Mouse (Mus musculus) hindlimb bud, embryonic 11.5 days (tissue): ENCODE measurements at regions not wholly inside any gene's neighbourhood (a gene's known extent, or its start where the extent isn't known, plus 50 kb on each side); places are given as distances from the start of the nearest gene placed in this dataset.
A peak's percentile ranks its signal among the peaks of the same experiment; 100 is the strongest.

Experiments
- DNase-seq: peaks from one replicate; pipeline ENCODE4 v3.0.0-alpha.2; 2012; ENCODE audit warnings: low read depth, low spot score; ENCODE audit errors: extremely low spot score

DNA sequence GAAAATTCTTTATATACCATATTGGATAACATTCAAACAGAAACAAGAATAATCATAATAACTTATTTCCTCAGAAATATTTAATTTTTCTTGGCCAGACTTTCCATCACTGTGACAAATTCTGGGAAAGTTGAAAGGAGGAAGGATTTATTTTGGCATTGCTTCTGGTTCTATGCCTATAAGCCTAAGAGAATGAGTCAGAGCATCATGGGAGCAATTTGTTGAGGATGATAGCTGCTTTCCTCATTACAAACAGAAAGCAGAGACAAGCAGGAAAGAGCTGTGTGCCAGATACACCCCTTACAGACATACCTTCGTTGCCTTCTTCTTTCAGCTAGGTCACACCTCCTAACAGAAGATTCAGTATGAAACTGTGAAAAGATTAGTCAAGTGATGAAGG, 115.3 kb downstream of the Rgs21 start:
- DNase-seq = no peak

DNA sequence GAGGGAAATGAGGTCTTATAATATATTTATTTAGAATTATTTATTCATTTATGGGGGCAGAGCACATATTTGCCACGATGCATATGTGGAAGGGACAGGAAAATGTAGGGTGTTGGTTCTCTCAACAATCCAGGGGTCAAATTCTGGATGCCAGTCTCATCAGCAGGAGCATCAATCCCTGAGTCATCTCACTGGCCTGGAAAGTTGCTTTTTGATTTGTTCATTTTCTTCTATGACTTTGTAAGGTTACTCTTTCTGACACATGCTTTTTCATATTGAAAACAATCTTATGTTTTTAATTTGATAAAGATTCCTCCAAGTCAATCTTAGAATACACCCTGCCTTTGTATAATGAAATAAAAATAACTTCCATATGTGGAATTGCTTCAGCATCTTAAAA, 115.7 kb downstream of the Rgs21 start:
- no peak for DNase-seq

DNA sequence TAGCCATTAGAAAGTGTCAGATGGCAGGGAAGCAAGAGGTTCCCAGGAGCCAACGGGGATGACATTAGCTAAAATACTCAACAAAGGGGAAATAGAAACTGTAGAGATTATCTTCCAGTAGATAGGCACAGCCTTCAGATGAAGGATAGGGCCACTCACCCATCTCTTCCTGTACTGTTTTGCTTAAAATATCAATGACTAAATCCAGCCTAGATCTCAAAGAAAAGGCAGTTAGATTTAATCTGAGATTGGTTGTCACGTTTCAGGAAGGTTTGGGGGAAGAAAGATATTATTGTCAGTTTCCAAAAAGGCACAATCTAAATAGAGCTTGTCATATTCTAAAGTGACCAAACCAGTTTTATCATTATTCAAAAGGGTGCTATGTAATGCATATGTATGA, 130.8 kb downstream of the Rgs21 start:
- no peak for DNase-seq

DNA sequence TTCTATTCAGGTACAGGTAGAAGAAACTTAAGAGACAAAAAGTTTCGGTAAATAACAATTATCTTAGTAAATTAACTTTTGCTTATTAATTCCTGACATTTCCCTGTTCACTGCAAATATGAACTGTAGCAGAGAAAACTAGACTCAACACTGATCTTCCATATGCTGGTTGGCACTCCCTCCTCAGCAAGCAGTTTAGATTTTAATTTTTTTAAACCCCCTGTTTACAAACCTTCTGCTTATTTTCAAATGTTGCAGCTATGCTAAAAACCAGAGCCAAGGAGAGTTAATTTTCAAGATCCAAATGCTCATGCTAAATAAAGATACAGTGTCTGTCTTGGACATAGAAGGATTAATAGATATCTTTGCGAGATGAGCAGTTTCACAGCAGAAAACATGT, 134.7 kb downstream of the Rgs21 start:
- no peak for DNase-seq

DNA sequence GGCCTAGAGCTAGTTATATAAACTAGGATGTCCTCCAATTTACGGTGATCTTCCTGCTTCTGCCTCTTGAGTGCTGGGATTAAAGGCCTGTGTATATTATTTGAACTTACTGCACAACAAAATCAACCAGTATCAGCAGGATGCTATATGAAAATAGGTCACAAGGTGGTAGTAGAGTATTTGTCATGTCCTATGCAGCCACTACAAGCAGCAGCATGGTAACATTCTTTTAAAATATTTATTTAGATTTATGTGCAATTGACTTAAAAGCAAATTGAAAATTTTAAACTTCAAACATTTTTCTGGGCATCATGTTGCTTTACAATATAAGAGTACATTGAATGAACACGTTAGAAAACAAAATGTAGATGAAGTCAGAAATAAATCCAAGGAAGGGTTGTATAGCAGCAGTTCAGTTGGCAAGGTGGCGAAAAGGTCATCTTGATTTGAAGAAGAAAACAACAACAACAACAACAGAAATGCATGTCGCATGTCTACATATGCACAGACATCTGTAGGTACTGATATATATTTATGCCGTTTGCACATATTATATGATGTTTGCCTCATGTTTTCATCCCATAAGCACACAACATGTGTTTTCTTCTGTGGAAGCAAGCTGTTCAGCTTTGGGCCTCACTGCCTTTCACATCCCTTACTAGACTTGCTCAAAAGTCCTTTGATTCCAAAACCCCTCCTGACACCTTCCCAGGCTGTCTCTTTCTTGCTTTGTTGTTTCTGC, 135.8 kb downstream of the Rgs21 start:
- no peak for DNase-seq

DNA sequence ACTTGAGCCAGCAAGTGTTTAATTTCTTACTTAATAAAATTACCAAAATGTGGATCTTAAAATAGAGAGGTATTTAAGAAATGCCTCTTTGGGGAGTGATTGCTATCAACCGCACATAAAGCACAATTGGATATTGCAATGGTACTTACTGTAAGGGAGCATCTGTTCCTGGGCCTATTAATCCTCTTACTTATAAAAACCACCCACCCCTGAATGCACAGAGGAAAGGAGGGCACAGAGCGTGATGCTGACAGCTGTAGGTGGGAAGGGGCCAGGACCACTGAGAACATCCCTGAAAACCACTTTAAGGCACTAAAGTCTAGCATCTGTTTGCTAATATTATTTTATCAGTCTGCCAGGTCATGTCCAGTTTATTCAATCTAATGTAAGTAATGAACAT, 146.1 kb downstream of the Rgs21 start:
- no peak for DNase-seq

DNA sequence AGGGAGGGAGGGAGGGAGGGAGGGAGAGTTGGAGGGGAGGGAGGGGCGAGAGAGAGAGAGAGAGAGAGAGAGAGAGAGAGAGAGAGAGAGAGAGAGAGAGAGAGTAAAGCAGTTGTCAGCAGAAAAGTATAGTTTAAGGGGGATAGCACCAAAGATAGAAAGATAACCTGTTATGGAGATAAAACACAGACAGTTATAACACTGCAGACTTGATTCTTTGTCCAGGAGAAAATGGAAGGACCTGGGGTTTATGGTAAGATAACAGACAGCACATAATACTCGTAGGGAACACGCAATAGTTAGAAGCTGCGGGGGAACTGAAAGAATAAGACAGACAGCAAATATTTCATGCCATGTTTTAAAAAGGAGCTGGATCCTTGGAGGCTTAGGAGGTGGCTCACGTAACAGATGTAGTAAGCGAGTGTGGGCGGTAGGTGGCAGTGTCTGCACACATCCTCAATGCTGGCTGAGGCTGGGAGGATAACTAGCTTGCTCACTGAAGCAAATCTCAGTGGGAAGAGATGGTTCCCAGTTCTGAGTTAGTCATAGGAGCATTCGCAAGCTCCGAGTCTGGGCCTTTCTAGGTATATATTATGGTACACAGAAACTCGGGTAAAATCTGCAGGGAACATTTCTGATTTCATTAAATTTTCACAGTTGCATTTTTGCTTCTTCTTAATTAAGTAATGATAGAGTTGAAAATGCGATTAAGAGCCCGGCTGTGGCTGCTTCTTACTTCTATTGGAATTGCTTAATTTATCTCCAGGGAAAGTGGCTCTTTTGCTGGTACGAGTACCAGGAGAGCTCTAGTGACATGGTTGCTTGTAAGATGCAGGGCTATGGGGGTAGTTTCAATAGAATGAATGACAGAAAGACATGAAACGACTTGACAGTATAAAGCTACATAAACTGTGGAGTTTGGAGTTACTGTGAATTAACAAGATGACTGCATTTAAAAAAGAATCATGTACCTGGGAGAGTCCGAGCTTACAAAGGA, 157.6 kb upstream of the Rgs1 start:
- DNase-seq = peak; percentile 58

DNA sequence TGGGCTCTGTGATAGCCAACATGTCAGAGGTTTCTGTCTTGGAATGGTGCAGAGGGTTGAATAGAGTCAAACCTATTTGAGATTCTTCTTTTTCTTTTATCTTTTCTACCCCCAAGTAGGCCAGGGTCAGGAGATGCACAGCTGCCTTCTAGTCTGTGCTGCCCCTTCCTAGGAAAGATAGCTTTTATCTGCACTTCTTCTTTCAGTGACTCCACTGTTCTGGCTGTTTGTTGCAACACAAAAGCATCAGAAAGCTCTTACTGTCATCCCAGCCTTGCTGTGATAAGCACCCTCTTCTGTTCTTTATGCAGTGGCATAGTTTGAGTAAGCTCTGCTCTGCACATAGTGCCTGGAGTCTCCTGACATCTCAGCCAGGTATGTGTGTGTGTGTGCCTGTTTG, 156.7 kb upstream of the Rgs1 start:
- DNase-seq = no peak

DNA sequence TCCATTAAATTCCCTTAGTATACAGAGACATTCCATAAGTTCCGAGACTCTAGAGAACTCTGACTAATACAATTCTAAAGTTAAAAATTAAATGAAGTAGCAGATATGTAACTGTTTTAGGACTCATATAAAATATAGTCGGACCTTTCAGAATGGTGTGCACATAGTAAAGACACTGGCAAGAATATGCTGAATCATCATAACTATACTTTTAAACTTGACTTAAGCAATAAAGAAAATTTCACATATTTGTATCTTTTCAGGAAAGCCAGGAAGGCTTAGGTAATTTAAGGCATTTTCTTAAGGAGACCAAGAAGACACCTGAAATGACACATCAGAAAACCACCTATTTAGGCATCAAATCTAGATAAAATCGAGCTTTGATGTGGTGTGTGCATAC, 156.0 kb upstream of the Rgs1 start:
- no peak for DNase-seq

DNA sequence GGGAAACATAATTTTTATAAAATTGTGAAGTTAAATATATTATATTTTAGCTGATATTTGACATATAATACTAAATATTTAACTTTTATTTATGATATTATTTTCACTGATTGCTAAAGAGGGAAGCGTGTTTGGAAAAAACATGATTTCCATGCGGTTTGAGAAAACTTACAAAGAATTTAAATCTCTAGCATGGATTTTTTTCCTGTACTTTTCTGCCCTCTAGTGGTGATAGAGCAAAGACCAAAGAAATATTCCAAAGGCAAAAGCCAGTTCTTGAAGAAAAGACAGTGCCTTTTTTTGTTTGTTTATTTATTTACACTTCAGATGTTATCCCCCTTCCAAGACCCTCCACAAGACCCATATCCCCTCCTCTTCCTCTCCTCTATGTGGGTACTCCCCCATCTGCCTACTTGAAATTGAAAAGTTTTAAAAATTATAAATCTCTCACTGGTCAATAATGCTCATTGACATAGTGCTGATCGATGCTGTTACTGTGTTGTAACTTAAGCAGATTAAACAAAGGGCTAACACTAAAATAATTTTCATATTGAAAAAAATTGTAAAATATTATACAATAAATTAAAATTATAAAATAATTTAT, 131.1 kb upstream of the Rgs1 start:
- DNase-seq = peak; percentile 28

DNA sequence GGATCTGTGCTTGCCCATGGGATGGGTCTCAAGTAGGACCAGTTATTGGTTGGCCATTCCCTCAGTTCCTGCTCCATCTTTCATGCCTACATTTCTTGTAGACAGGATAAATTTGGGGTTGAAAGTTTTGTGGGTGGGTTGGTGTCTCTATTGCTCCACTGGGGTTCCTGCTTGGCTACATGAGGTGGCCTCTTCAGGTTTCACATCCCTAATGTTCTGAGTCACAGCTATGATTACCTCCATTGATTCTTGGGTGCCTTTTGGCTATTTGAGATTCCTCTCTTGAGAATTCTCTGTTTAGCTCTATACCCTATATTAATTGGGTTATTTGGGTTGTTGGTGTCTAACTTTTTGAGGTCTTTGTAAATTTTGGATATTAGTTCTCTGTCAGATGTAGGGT, 125.1 kb upstream of the Rgs1 start:
- no peak for DNase-seq

DNA sequence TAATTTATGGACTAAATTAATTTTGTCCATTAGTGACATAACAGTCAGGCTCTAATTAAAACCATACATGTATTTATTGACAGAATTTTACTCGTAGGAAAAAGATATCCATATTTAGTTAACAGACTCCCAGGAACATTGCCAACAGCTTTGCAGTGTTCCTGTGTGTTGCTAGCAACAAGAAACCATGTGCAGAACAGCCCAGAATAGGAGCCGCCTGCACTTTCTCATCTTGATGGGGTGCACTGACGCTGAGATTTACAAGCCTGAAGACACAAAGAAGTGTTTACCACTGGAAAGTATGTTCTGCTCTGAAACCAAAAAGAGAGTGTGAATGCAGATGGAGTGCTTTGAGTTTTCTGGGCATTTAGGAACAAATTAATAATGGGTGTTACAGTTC, 118.5 kb upstream of the Rgs1 start:
- no peak for DNase-seq

DNA sequence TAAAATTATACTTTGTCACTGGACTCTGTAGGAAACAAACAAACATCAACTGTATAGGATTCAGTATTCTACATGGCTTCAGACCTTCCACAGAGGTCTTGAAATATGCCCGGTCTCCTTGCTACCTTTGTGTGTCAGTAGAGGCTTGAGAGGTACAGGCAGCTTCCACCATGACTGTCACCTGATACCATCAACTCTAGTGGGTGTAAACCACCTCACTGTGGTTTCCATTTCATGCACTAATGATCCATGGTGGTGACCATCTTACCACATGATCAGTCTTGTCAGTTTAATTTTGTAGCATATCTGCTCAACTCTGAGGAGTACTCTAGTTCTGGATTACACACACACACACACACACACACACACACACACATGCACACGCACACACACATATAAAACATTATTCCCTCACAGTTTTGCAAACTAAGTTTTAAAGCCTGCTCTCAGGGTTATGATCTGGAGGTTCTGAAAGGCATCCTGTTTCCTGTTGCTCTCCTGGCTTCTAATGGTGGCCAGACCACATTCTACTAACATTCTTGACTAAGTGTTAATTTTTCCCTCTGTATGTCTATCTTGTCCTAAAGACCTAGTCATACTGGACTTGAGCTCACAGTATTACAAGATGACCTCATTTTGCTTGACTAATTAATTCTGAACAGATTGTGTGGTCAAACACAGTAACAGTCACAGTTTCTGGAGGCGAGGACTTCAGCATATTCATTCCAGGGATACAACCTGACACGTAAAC, 106.7 kb upstream of the Rgs1 start:
- DNase-seq = no peak

DNA sequence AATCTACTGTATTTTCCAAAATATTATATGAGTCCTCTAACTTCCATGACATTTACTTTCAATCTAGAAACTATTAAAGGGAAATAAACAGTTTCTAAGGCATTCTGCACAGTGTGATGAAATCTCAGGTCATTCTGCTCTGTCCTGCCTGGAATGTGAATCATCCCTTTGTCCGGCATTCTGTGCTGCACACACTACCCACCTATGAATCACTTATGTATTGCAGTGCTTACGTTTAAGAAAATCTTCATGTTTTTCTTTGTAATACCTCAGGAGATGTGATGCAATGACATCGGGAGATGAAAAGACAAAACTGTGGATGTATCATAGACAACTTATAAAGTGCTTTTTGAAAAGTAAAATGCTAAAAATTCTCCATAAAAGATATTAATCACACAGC, 106.0 kb upstream of the Rgs1 start:
- DNase-seq = no peak

DNA sequence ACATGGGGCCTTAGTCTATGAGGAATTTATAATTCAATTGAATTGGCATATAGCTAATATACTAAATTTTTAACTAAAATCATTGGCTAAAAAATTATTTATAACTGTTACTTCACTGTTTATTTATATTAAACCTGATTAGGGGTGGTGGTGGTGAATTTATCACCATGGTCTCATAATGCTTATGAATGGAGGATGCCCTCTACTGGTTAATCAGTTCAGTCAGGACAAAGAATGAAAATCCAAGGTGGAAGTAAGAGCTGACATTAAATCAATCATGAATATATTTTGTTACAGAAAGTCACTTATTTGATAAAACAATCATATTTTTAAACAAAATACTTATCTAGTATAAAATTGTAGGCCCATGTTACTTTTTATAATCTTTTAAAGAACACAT, 104.3 kb upstream of the Rgs1 start:
- no peak for DNase-seq

DNA sequence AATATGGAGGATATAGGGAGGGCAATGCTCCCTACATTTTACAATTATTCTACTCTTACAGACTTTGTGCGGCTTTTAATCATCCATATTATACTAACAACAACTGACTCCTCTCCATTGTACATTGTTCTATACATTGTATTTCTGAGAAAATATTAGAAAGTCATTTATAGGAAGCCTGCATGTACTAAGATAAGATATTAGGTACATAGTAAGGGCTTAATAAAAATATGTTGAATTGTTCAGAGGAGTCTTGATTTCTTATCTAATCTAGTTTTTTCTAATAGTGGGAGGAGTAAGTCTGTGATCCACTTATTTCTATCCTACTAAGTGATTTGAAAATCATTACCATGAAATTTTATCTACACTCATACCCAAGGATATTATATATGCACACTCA, 94.8 kb upstream of the Rgs1 start:
- no peak for DNase-seq

DNA sequence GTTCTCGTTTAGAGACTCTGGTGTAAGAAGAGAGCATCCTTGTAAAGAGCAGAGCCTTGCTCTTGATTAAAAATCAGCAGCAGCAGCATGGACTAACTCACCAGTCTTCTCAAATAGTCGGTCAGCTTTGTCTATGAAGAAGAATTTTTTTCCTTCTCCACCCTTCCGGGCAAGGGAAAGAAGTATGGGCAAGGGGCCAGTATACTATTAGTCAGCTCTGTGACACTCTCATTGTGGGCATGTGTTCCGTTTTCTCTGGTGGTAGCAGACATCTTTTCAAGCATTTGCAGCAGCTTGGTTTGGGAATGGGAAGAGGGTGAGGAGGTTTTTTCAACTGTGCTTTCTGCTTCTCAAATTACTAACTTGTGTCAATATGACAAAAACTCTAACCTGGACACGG, 94.3 kb upstream of the Rgs1 start:
- DNase-seq = no peak

DNA sequence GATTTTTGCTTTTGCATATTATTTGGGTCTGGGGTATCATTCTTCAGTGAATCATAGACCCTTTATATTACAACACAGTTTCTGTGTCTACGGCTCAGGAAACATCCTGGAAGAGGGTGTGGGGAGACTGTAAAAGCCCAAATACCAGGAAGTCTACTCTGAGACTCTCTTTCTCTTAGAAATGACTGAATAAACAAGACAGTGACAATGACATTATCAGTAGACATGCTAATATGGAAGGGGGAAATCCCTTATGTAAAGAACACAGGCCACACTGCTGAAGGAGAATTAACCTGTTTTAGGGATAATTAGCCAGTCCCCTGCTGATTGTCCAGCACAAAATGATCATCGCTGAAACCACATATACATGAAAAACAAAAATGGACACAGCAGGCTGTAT, 88.5 kb upstream of the Rgs1 start:
- no peak for DNase-seq

DNA sequence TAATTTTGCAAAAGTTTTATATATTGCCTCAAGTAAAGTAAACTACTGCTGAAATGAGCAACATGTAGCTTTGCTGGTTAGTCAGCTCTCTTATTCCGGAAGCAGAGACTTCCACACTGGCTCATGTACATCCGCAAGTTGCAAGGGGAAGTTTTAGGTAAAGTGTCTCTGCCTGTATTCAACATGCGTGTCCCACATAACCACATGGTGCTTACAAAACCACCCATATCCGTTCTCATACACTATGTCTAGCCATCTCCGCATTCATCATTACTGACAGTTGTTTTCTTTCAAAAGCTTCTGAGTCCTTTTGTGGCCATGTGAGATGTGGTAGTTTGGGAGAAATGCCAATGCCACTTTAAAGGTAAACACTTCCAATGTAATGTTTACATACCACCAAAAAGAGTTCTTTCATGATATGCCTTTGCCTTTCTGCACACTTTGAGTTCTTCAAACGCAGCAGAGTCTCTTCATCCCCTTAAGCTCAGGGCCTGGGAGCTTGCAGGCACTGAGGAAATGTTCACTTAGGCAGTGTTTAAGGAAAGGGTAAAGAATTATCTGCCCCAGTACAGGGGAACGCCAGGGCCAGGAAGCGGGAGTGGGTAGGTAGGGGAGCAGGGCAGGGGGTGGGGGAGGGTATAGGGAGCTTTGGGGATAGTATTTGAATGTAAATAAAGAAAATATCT, 81.5 kb upstream of the Rgs1 start:
- no peak for DNase-seq

DNA sequence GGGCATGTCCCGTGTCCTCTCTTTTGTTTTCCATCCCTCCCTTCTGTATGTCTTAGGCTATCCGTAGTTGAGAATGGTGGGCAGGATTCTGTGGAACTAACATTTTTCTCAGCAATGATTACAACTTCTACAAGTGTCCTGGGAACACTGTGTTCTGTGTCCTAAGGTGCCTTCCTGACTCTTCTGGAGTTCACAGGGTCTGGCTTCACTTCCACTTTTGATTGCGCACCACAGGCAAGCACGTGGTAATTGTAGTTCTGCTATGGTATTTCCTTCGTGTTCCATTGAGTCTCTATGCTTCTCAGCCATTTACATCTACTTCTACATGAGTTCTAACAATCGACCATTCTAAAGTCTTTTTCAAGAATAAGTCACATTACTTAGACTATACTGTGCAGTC, 70.4 kb upstream of the Rgs1 start:
- no peak for DNase-seq

DNA sequence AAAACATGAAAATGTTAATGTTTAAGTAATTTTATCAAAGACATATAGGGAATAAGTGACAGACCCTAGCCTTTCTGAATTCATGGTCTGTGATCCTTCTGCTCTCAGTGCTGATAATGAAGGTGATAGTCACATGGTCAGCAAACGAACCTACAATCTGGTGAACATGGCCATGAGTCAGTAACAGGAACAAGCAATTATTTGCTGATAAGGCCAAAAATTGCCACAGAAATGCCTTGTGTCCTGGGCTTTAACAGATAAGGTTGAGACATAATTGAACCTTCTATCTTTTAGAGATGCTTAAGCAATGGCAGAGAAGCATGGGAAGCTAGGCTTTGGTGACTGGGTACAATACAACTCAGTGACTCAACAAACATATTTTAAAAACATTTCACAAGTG, 69.2 kb upstream of the Rgs1 start:
- no peak for DNase-seq
